Mouse (Mus musculus) urinary bladder, postnatal 10 days (tissue): ENCODE measurements around the gene 6030408B16Rik.
A peak's percentile ranks its signal among the peaks of the same experiment; 100 is the strongest.
"Not testable (repeated sequence)": the region's sequence is repeated elsewhere in the genome, so short reads cannot be mapped to it uniquely, and the experiment has no call there.

ENCODE experiments used
- DNase-seq: peaks from one replicate; pipeline ENCODE4 v3.0.0; 2022; ENCODE audit warnings: low spot score

Gene 6030408B16Rik

GRCm38 (mm10) chr15:101322106-101322505 is 29.1 kb downstream of the 6030408B16Rik start:
- DNase-seq = no peak

- no peak for DNase-seq
These were observed 29.6 kb downstream of the 6030408B16Rik start for GRCm38 (mm10) chr15:101322640-101323039.

GRCm38 (mm10) chr15:101323511-101323910 is 30.5 kb downstream of the 6030408B16Rik start:
- DNase-seq = no peak

- not testable (repeated sequence) for DNase-seq
These were observed 31.4 kb downstream of the 6030408B16Rik start for GRCm38 (mm10) chr15:101324409-101324808.

- no peak for DNase-seq
These were observed 33.1 kb downstream of the 6030408B16Rik start for GRCm38 (mm10) chr15:101325991-101326534.

GRCm38 (mm10) chr15:101327282-101327681 is 34.3 kb downstream of the 6030408B16Rik start:
- DNase-seq = peak; percentile 85

- no peak for DNase-seq
These were observed 36.0 kb downstream of the 6030408B16Rik start for GRCm38 (mm10) chr15:101328876-101329563.

- DNase-seq = no peak
These were observed 36.5 kb downstream of the 6030408B16Rik start for GRCm38 (mm10) chr15:101329564-101329892.

GRCm38 (mm10) chr15:101331090-101331489 is 38.1 kb downstream of the 6030408B16Rik start:
- no peak for DNase-seq

GRCm38 (mm10) chr15:101332370-101332769 is 39.4 kb downstream of the 6030408B16Rik start:
- DNase-seq = no peak

GRCm38 (mm10) chr15:101333165-101333564 is 40.2 kb downstream of the 6030408B16Rik start:
- no peak for DNase-seq

GRCm38 (mm10) chr15:101333648-101334047 is 40.6 kb downstream of the 6030408B16Rik start:
- no peak for DNase-seq

- peak; percentile 53 for DNase-seq
These were observed 43.6 kb downstream of the 6030408B16Rik start for GRCm38 (mm10) chr15:101336474-101337174.

- no peak for DNase-seq
These were observed 45.3 kb downstream of the 6030408B16Rik start for GRCm38 (mm10) chr15:101338359-101338758.

- DNase-seq = peak; percentile 66
These were observed 46.5 kb downstream of the 6030408B16Rik start for GRCm38 (mm10) chr15:101339537-101339936.

GRCm38 (mm10) chr15:101341797-101342515 is 48.9 kb downstream of the 6030408B16Rik start:
- no peak for DNase-seq
